In the genomic region with DNA sequence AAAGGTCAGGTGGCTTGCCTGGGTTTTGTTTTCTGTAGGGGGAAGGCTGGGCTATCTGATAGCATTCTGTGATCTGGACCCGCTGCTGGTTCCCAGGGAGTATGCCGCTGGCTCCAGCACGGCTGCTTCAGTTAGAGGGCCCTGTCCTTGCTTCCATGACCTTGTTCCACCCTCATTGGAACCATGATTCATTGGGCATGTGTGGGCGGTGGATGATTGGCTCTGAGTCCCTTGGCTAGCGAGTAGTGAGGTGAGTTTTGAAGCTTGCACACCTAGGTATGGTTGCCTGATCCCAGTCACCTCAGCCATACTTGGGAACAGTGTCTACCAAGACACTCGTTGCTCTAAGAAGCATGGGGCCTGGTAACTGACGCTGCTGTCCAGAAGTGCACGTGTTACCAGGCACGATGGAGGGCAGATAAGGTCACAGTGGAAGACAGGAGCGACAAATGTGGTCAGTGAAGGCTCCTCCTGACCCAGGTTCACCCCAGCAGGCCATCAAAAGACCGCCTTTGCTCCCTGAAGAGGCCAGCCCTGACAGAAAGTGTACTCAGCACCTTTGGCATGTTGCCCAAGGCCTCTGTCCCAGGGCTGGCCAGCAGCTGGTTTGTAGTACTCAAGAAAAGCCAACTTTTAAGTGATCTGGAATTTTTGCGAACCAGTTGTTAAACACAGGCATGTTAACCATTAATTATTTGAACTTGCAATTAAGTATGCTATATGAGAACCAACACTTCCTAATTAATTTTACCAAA, we compare ENCODE assay signal across 10 mouse cellular contexts. TPM values are rescaled to one million over a fixed set of nuclear protein-coding genes. Genes with fewer than 3 reads are reported as not detected.
DNase-seq lines count a peak whose midpoint lies in the region; ATAC-seq and TF ChIP-seq lines count a peak whose summit lies in the region.
"Had no signal": no experiment of that assay in that cellular context is flagged by ENCODE, and none has a peak within 500 bp of the region (broad histone marks: within the 10 kb centered on the region; RNA-seq: fewer than 3 reads in every experiment).

No protein-coding gene starts in this region.

- TF ChIP-seq POLR2A in liver, adult 2 months (IDR thresholded peaks at IDR 0.05; ENCODE audit: extremely low read depth, insufficient read depth, low read length) = no peak

- H3K27me3 ChIP-seq in liver, adult 2 months (ENCODE audit: control insufficient read depth, insufficient read depth, low read length) = no peaks in the 10 kb centered on the region
- no peaks in the 10 kb centered on the region for H3K27me3 ChIP-seq in liver, embryonic 11.5 days (replicated peaks; ENCODE audit: control insufficient read depth, insufficient read depth, low read length)
- H3K27me3 ChIP-seq in stomach, embryonic 16.5 days (ENCODE audit: control insufficient read depth, insufficient read depth, low read length) = no peaks in the 10 kb centered on the region

- no peak overlapping the region for H3K9ac ChIP-seq in liver, adult 2 months (ENCODE audit: low read depth, low read length)
- no peak overlapping the region for H3K9ac ChIP-seq in liver, embryonic 11.5 days (ENCODE audit: low read depth, low read length)
- no peak overlapping the region for H3K9ac ChIP-seq in stomach, embryonic 16.5 days (ENCODE audit: low read length)

- H3K4me2 ChIP-seq in liver, embryonic 11.5 days = no peak overlapping the region
- no peak overlapping the region for H3K4me2 ChIP-seq in stomach, embryonic 16.5 days (ENCODE audit: low read depth, low read length)

- H3K27ac ChIP-seq in liver, adult 2 months (replicated peaks; ENCODE audit: insufficient read depth, low read depth, low read length) = no peak overlapping the region
- H3K27ac ChIP-seq in liver, embryonic 11.5 days (ENCODE audit: low read depth, low read length) = no peak overlapping the region
- H3K27ac ChIP-seq in stomach, embryonic 16.5 days (ENCODE audit: low read length) = no peak overlapping the region

- H3K79me2 ChIP-seq in liver, adult 2 months (ENCODE audit: control insufficient read depth, insufficient read depth, low read length) = no peaks in the 10 kb centered on the region

- no peaks in the 10 kb centered on the region for H3K9me3 ChIP-seq in liver, embryonic 11.5 days (ENCODE audit: control insufficient read depth, low read length)
- H3K9me3 ChIP-seq in stomach, embryonic 16.5 days (replicated peaks; ENCODE audit: control insufficient read depth, low read length) = no peaks in the 10 kb centered on the region

- ATAC-seq in liver, embryonic 11.5 days (replicated peaks; ENCODE audit: low FRiP score) = no peak
- ATAC-seq in stomach, embryonic 16.5 days (ENCODE audit: insufficient read depth, low FRiP score) = peak; percentile 64; the same call in 1 of the 2 replicates

- H3K4me3 ChIP-seq in liver, adult 2 months (ENCODE audit: insufficient read depth, low read depth, low read length) = no peak overlapping the region
- no peak overlapping the region for H3K4me3 ChIP-seq in liver, embryonic 11.5 days (ENCODE audit: low read depth, low read length)
- no peak overlapping the region for H3K4me3 ChIP-seq in stomach, embryonic 16.5 days (replicated peaks; ENCODE audit: low read length)
- H3K4me3 ChIP-seq: myocyte had no signal

- 22% methylated on average over 12 of the region's 12 CpGs for WGBS in liver, adult 2 months
- 62% methylated on average over 12 of the region's 12 CpGs for WGBS in liver, embryonic 11.5 days
- 45% methylated on average over 12 of the region's 12 CpGs for WGBS in stomach, embryonic 16.5 days

- H3K4me1 ChIP-seq in liver, adult 2 months (ENCODE audit: control insufficient read depth, insufficient read depth, low read length) = peaks cover 6% of the 10 kb centered on the region
- no peaks in the 10 kb centered on the region for H3K4me1 ChIP-seq in liver, embryonic 11.5 days (replicated peaks; ENCODE audit: control insufficient read depth, insufficient read depth, low read length)
- H3K4me1 ChIP-seq in stomach, embryonic 16.5 days (ENCODE audit: control insufficient read depth, insufficient read depth, low read length) = no peaks in the 10 kb centered on the region

- H3K36me3 ChIP-seq in liver, adult 2 months (ENCODE audit: control insufficient read depth, insufficient read depth, low read length) = no peaks in the 10 kb centered on the region
- H3K36me3 ChIP-seq in liver, embryonic 11.5 days (ENCODE audit: control insufficient read depth, insufficient read depth, low read length) = no peaks in the 10 kb centered on the region
- H3K36me3 ChIP-seq in stomach, embryonic 16.5 days (ENCODE audit: control insufficient read depth, insufficient read depth, low read length) = no peaks in the 10 kb centered on the region

- no peak for TF ChIP-seq CTCF in liver, adult 2 months (IDR thresholded peaks at IDR 0.05; ENCODE audit: low read depth, low read length)

- peak; percentile 72 for DNase-seq in liver, adult 2 months (ENCODE audit: extremely low read depth, low read depth, low spot score)
- DNase-seq in liver, embryonic 11.5 days (ENCODE audit: low spot score) = no peak
- DNase-seq in forelimb bud, embryonic 11.5 days (ENCODE audit: low read depth, low spot score) = peak; percentile 7
- peak; percentile 88 for DNase-seq in kidney, postnatal 10 days
- DNase-seq in left cerebral cortex, adult 18-20 months (ENCODE audit: low spot score in 2 of 2) = no peak
- DNase-seq in thymus, adult 18-20 months = no peak
- no peak for DNase-seq in left cerebral cortex, adult 9 months (ENCODE audit: low spot score in 2 of 2)
- DNase-seq: thymus, postnatal 36 days had no signal

RNA-seq across cellular contexts. Expression of gene Tm2d3, which starts 46.5 kb away (rescaled TPM):
- 101 and 111 TPM in 2 replicates for total RNA-seq in liver, adult 2 months (2014; rRNA removed)
- 94.3 and 96.5 TPM in 2 replicates for polyA plus RNA-seq in liver, adult 2 months (2012; rRNA removed)
- 58.2 and 61.0 TPM in 2 replicates for polyA plus RNA-seq in liver, embryonic 11.5 days (2014; fragmentation: Nextera tagmentation; extraction: Ambion mirVana)
- 87.9 and 95.6 TPM in 2 replicates for polyA plus RNA-seq in stomach, embryonic 16.5 days (2015; fragmentation: Nextera tagmentation; extraction: Ambion mirVana)
- total RNA-seq in left cerebral cortex, adult 18-20 months (2021) = 10 to 100 TPM; 55.8 to 59.4 TPM

Comparison
In these comparisons a context has a peak if more than half of its experiments do, and no peak if none do; other contexts are left out.
1. DNase-seq: peak in liver, adult 2 months (single experiment), forelimb bud, embryonic 11.5 days (single experiment) and kidney, postnatal 10 days (single experiment); none in liver, embryonic 11.5 days (single experiment), left cerebral cortex, adult 18-20 months (0 of 2), thymus, adult 18-20 months (0 of 2) and left cerebral cortex, adult 9 months (0 of 2).